Mouse (Mus musculus) forebrain, embryonic 10.5 days (tissue): Measurements from ENCODE around the gene H1f0. TPM values are rescaled to one million over a fixed set of nuclear protein-coding genes. Genes with fewer than 3 reads are reported as not detected.

Experiments used
- DNase-seq: peaks from one replicate; pipeline ENCODE4 v3.0.0-alpha.2; 2017; ENCODE audit warnings: low spot score; ENCODE audit errors: extremely low spot score
- H3K27ac ChIP-seq: fragments of 300-500 bp; sonication (generic); 2 replicates; pipeline ENCODE4 v1.5.1; 2016; ENCODE audit warnings: mild to moderate bottlenecking
- H3K27me3 ChIP-seq: fragments of 300-500 bp; sonication (generic); 2 replicates; pipeline ENCODE4 v1.6.1; 2016; ENCODE audit warnings: mild to moderate bottlenecking; ENCODE audit not compliant: poor library complexity, severe bottlenecking
- H3K36me3 ChIP-seq: fragments of 300-500 bp; sonication (generic); replicated peaks from 2 replicates; pipeline ENCODE4 v1.6.1; 2016; ENCODE audit warnings: mild to moderate bottlenecking, moderate library complexity
- H3K4me1 ChIP-seq: fragments of 300-500 bp; sonication (generic); 2 replicates; pipeline ENCODE4 v1.6.1; 2016
- H3K4me3 ChIP-seq: fragments of 300-500 bp; sonication (generic); 2 replicates; pipeline ENCODE4 v1.5.1; 2016; ENCODE audit warnings: mild to moderate bottlenecking, moderate library complexity
- H3K9me3 ChIP-seq: fragments of 300-500 bp; sonication (generic); 2 replicates; pipeline ENCODE4 v1.6.1; 2016; ENCODE audit warnings: mild to moderate bottlenecking, moderate library complexity
- WGBS: fragments of 180-500 bp; shearing (Covaris S2); methylation state at CpG from one replicate; pipeline ENCODE4 v1.1.7; 2016; 5-methylcytosine and 5-hydroxymethylcytosine counted together
- polyA plus RNA-seq: library from polyadenylated mRNA; unstranded; fragments of >200 nt; fragmentation: Nextera tagmentation; extraction: Ambion mirVana; gene quantifications from 2 replicates; pipeline ENCODE4 v1.2.1, GENCODE M21; 2016

H1f0 gene
- 427 and 444 TPM in 2 replicates for polyA plus RNA-seq

- no peaks in the 10 kb centered on the region for H3K36me3 ChIP-seq
- WGBS: under 1% methylated on average over 58 of the region's 58 CpGs
- peak within 1 kb of the TSS; percentile 99 for H3K27ac ChIP-seq
- H3K9me3 ChIP-seq: no peaks in the 10 kb centered on the region
- peak; percentile 91 for DNase-seq
- peaks cover 32% of the 10 kb centered on the region for H3K27me3 ChIP-seq
- peak within 1 kb of the TSS; percentile 73 for H3K4me3 ChIP-seq
- peaks cover 71% of the 10 kb centered on the region for H3K4me1 ChIP-seq
Observed at GRCm38 (mm10) chr15:79028237-79028738, at the start of gene H1f0. TSS of gene H1f0 (plus strand) at chr15:79028450.

GRCm38 (mm10) chr15:78978875-78979274 lies 49.4 kb upstream of the H1f0 start:
- Histone ChIP-seq H3K4me3 (no peak overlapping the region), H3K36me3 (peaks cover 6% of the 10 kb centered on the region; the same call in 1 of the 2 replicates), H3K27me3 (no peaks in the 10 kb centered on the region), H3K4me1 (peaks cover 33% of the 10 kb centered on the region), H3K9me3 (no peaks in the 10 kb centered on the region), H3K27ac (peak overlapping the region; percentile 32)
- no peak for DNase-seq
- WGBS: 38% methylated on average over 4 of the region's 4 CpGs

- H3K4me1 ChIP-seq: peaks cover 45% of the 10 kb centered on the region
Observed at GRCm38 (mm10) chr15:78980084-78980483, 48.2 kb upstream of the H1f0 start.

GRCm38 (mm10) chr15:78982658-78983435 lies 45.4 kb upstream of the H1f0 start:
- Histone ChIP-seq H3K4me1 (peaks cover 73% of the 10 kb centered on the region), H3K4me3 (peak overlapping the region; percentile 72), H3K27ac (peak overlapping the region; percentile 92), H3K9me3 (no peaks in the 10 kb centered on the region), H3K36me3 (peaks cover 19% of the 10 kb centered on the region), H3K27me3 (no peaks in the 10 kb centered on the region)
- peak; percentile 92 for DNase-seq
- under 1% methylated on average over 67 of the region's 67 CpGs for WGBS

More at GRCm38 (mm10) chr15:78980084-78980483, 48.2 kb upstream of the H1f0 start:
- Histone ChIP-seq H3K9me3 (no peaks in the 10 kb centered on the region), H3K27me3 (no peaks in the 10 kb centered on the region), H3K36me3 (no peaks in the 10 kb centered on the region), H3K4me3 (no peak overlapping the region), H3K27ac (no peak overlapping the region)
- WGBS: 89% methylated on average over 4 of the region's 4 CpGs
- DNase-seq: no peak

GRCm38 (mm10) chr15:78983436-78984285 lies 44.6 kb upstream of the H1f0 start:
- Histone ChIP-seq H3K4me1 (peaks cover 75% of the 10 kb centered on the region), H3K9me3 (no peaks in the 10 kb centered on the region), H3K27me3 (no peaks in the 10 kb centered on the region), H3K4me3 (peak overlapping the region; percentile 72), H3K36me3 (peaks cover 27% of the 10 kb centered on the region), H3K27ac (peak overlapping the region; percentile 92)
- under 1% methylated on average over 21 of the region's 21 CpGs for WGBS
- DNase-seq: peak; percentile 64

GRCm38 (mm10) chr15:78984286-78984778 lies 43.9 kb upstream of the H1f0 start:
- H3K27me3 ChIP-seq: no peaks in the 10 kb centered on the region
- H3K4me1 ChIP-seq: peaks cover 70% of the 10 kb centered on the region
- no peaks in the 10 kb centered on the region for H3K9me3 ChIP-seq
- WGBS: 46% methylated on average over 5 of the region's 5 CpGs
- peak overlapping the region; percentile 72 for H3K4me3 ChIP-seq
- no peak for DNase-seq
- peak overlapping the region; percentile 92 for H3K27ac ChIP-seq
- H3K36me3 ChIP-seq: peaks cover 34% of the 10 kb centered on the region

GRCm38 (mm10) chr15:78986536-78987220 lies 41.6 kb upstream of the H1f0 start:
- H3K27ac ChIP-seq: 0 out of 2 replicates have a peak overlapping the region, but pooled peaks have one; percentile 15
- 59% methylated on average over 11 of the region's 11 CpGs for WGBS
- no peaks in the 10 kb centered on the region for H3K27me3 ChIP-seq
- peaks cover 58% of the 10 kb centered on the region for H3K36me3 ChIP-seq
- peaks cover 74% of the 10 kb centered on the region for H3K4me1 ChIP-seq
- H3K9me3 ChIP-seq: no peaks in the 10 kb centered on the region
- no peak for DNase-seq
- H3K4me3 ChIP-seq: 0 out of 2 replicates have a peak overlapping the region, but pooled peaks have one; percentile 0

- H3K27ac ChIP-seq: no peak overlapping the region
- WGBS: 91% methylated on average over 14 of the region's 14 CpGs
Observed at GRCm38 (mm10) chr15:78988499-78988971, 39.7 kb upstream of the H1f0 start.

GRCm38 (mm10) chr15:78989152-78990092 lies 38.8 kb upstream of the H1f0 start:
- H3K4me3 ChIP-seq: no peak overlapping the region
- H3K27me3 ChIP-seq: no peaks in the 10 kb centered on the region
- peak overlapping the region; percentile 9; the same call in 1 of the 2 replicates for H3K27ac ChIP-seq
- DNase-seq: no peak
- peaks cover 50% of the 10 kb centered on the region for H3K4me1 ChIP-seq
- H3K36me3 ChIP-seq: peaks cover 85% of the 10 kb centered on the region
- WGBS: 85% methylated on average over 14 of the region's 14 CpGs
- H3K9me3 ChIP-seq: no peaks in the 10 kb centered on the region

More at GRCm38 (mm10) chr15:78988499-78988971, 39.7 kb upstream of the H1f0 start:
- H3K9me3 ChIP-seq: no peaks in the 10 kb centered on the region
- DNase-seq: no peak
- H3K4me3 ChIP-seq: no peak overlapping the region
- H3K4me1 ChIP-seq: peaks cover 59% of the 10 kb centered on the region
- no peaks in the 10 kb centered on the region for H3K27me3 ChIP-seq
- H3K36me3 ChIP-seq: peaks cover 76% of the 10 kb centered on the region

GRCm38 (mm10) chr15:78990093-78990463 lies 38.2 kb upstream of the H1f0 start:
- Histone ChIP-seq H3K27ac (no peak overlapping the region), H3K36me3 (peaks cover 92% of the 10 kb centered on the region), H3K4me3 (no peak overlapping the region), H3K9me3 (no peaks in the 10 kb centered on the region), H3K4me1 (peaks cover 44% of the 10 kb centered on the region), H3K27me3 (no peaks in the 10 kb centered on the region)
- no peak for DNase-seq
- WGBS: 97% methylated on average over 9 of the region's 9 CpGs

GRCm38 (mm10) chr15:78990970-78991525 lies 37.2 kb upstream of the H1f0 start:
- no peaks in the 10 kb centered on the region for H3K9me3 ChIP-seq
- no peak for DNase-seq
- WGBS: 96% methylated on average over 25 of the region's 25 CpGs
- no peaks in the 10 kb centered on the region for H3K27me3 ChIP-seq
- no peak overlapping the region for H3K27ac ChIP-seq
- H3K36me3 ChIP-seq: peaks cover 98% of the 10 kb centered on the region
- H3K4me1 ChIP-seq: peaks cover 34% of the 10 kb centered on the region
- no peak overlapping the region for H3K4me3 ChIP-seq
